Comparison of ENCODE assay signal across 25 mouse cellular contexts in genomic region chr8:86706756-86707155, GRCm38 (mm10). TPM values are rescaled to one million over a fixed set of nuclear protein-coding genes. Genes with fewer than 3 reads are reported as not detected.
DNase-seq lines count a peak whose midpoint lies in the region; ATAC-seq and TF ChIP-seq lines count a peak whose summit lies in the region.
"Had no signal": no experiment of that assay in that cellular context is flagged by ENCODE, and none has a peak within 500 bp of the region (broad histone marks: within the 10 kb centered on the region; RNA-seq: fewer than 3 reads in every experiment).

No protein-coding gene starts in this region.

- peaks cover 15 to 21% of the 10 kb centered on the region in 2 experiments for H3K4me1 ChIP-seq in MEL (ENCODE audit: control insufficient read depth in 1 of 2, insufficient read depth in 2 of 2, low read length in 2 of 2)
- peaks cover 27% of the 10 kb centered on the region for H3K4me1 ChIP-seq in liver, embryonic 16.5 days (ENCODE audit: control insufficient read depth, low read depth, low read length)
- H3K4me1 ChIP-seq: embryonic facial prominence, embryonic 15.5 days; hindbrain, embryonic 13.5 days; intestine, embryonic 15.5 days; limb, embryonic 13.5 days had no signal

- no peak for TF ChIP-seq EP300 in MEL (IDR thresholded peaks at IDR 0.05; ENCODE audit: low read depth in 1 of 2, low read length in 2 of 2)

- H3K4me2 ChIP-seq in liver, embryonic 16.5 days (ENCODE audit: low read depth, low read length): no peak overlapping the region
- H3K4me2 ChIP-seq: embryonic facial prominence, embryonic 15.5 days; heart, embryonic 11.5 days; hindbrain, embryonic 13.5 days; intestine, embryonic 15.5 days; limb, embryonic 13.5 days; lung, embryonic 14.5 days had no signal

- no peak overlapping the region for H3K9ac ChIP-seq in MEL (ENCODE audit: control insufficient read depth, low read depth, low read length, poor library complexity, severe bottlenecking)
- no peak overlapping the region for H3K9ac ChIP-seq in liver, embryonic 16.5 days (ENCODE audit: low read depth, low read length)
- H3K9ac ChIP-seq: embryonic facial prominence, embryonic 15.5 days; hindbrain, embryonic 13.5 days; intestine, embryonic 15.5 days; limb, embryonic 13.5 days; lung, embryonic 14.5 days had no signal

- no peak overlapping the region for H3K4me3 ChIP-seq in layer of hippocampus, adult 2 months
- H3K4me3 ChIP-seq in MEL (ENCODE audit: control insufficient read depth in 1 of 2, insufficient read depth in 1 of 2, low read depth in 2 of 2, low read length in 2 of 2): no peak overlapping the region
- no peak overlapping the region for H3K4me3 ChIP-seq in liver, embryonic 16.5 days (ENCODE audit: low read depth, low read length)
- H3K4me3 ChIP-seq: embryonic facial prominence, embryonic 15.5 days; gastrocnemius, adult 2 months; hindbrain, embryonic 13.5 days; intestine, embryonic 15.5 days; limb, embryonic 13.5 days had no signal

- DNase-seq in layer of hippocampus, adult 2 months (ENCODE audit: low spot score in 2 of 2): no peak
- no peak for DNase-seq in layer of hippocampus, postnatal 10 days (ENCODE audit: low spot score in 2 of 2)
- DNase-seq in MEL (ENCODE audit: low read depth, low spot score): no peak
- peak; percentile 48 to 60 for DNase-seq in thymus, postnatal 36 days
- DNase-seq in MN1 (ENCODE audit: low spot score): no peak
- DNase-seq in heart, postnatal 4 days: no peak
- DNase-seq: adrenal gland, adult 8-10 months; cerebellum, postnatal 25 days; gastrocnemius, adult 2 months; heart, postnatal 10 days; kidney, adult 9 months; kidney, postnatal 36 days; layer of hippocampus, adult 9-11 months; lung, embryonic 14.5 days; lung, postnatal 4 days; retina, postnatal 1 day; right cerebral cortex, postnatal 4 days had no signal

- peaks cover 1 to 19% of the 10 kb centered on the region in 2 experiments; a peak in 2 of 4 replicates for H3K36me3 ChIP-seq in MEL (ENCODE audit: control insufficient read depth in 1 of 2, insufficient read depth in 2 of 2, low read length in 2 of 2)
- H3K36me3 ChIP-seq in liver, embryonic 16.5 days (ENCODE audit: control insufficient read depth, insufficient read depth): no peaks in the 10 kb centered on the region

- TF ChIP-seq RAD21 in MEL (IDR thresholded peaks at IDR 0.05; ENCODE audit: low read depth, low read length): no peak

- H3K27ac ChIP-seq in layer of hippocampus, adult 2 months: peak overlapping the region; percentile 49; the same call in 1 of the 2 replicates
- peak overlapping the region; percentile 65 for H3K27ac ChIP-seq in MEL (ENCODE audit: control insufficient read depth, low read depth, low read length)
- H3K27ac ChIP-seq in liver, embryonic 16.5 days (ENCODE audit: low read length): peak overlapping the region; percentile 26; the same call in 1 of the 2 replicates
- H3K27ac ChIP-seq: embryonic facial prominence, embryonic 15.5 days; gastrocnemius, adult 2 months; hindbrain, embryonic 13.5 days; intestine, embryonic 15.5 days; limb, embryonic 13.5 days had no signal

- no peaks in the 10 kb centered on the region for H3K27me3 ChIP-seq in MEL (ENCODE audit: control insufficient read depth in 1 of 2, insufficient read depth in 2 of 2, low read length in 2 of 2)
- H3K27me3 ChIP-seq in liver, embryonic 16.5 days (ENCODE audit: control insufficient read depth, insufficient read depth, low read depth, low read length): no peaks in the 10 kb centered on the region
- H3K27me3 ChIP-seq: embryonic facial prominence, embryonic 15.5 days; hindbrain, embryonic 13.5 days; intestine, embryonic 15.5 days; limb, embryonic 13.5 days had no signal

- 43% methylated on average over 5 of the region's 5 CpGs for WGBS in liver, embryonic 16.5 days (ENCODE audit: insufficient replicate concordance)

- no peaks in the 10 kb centered on the region for H3K79me2 ChIP-seq in MEL (ENCODE audit: control insufficient read depth, insufficient read depth, low read length, poor library complexity)

- ATAC-seq in liver, embryonic 16.5 days (ENCODE audit: low read depth): no peak
- ATAC-seq: forebrain, embryonic 16.5 days; intestine, embryonic 15.5 days; midbrain, embryonic 16.5 days had no signal

- no peak for TF ChIP-seq POLR2A in MEL (IDR thresholded peaks at IDR 0.05; ENCODE audit: control insufficient read depth in 1 of 2, insufficient read depth in 1 of 2, low read depth in 1 of 2, low read length in 2 of 2, poor library complexity in 1 of 2)

- no peaks in the 10 kb centered on the region for H3K9me3 ChIP-seq in MEL (replicated peaks; ENCODE audit: insufficient read depth, low read length)
- H3K9me3 ChIP-seq in liver, embryonic 16.5 days (replicated peaks; ENCODE audit: control insufficient read depth, low read length): no peaks in the 10 kb centered on the region
- H3K9me3 ChIP-seq: embryonic facial prominence, embryonic 15.5 days; hindbrain, embryonic 13.5 days; intestine, embryonic 15.5 days; limb, embryonic 13.5 days had no signal

- TF ChIP-seq CTCF in layer of hippocampus, adult 2 months (conservative IDR thresholded peaks at IDR 0.05): no peak
- no peak for TF ChIP-seq CTCF in MEL (IDR thresholded peaks at IDR 0.05 in 2 of 3, conservative IDR thresholded peaks at IDR 0.05 in 1 of 3; ENCODE audit: control insufficient read depth in 1 of 3, insufficient read depth in 1 of 3, low read depth in 2 of 3, low read length in 3 of 3, poor library complexity in 1 of 3, severe bottlenecking in 1 of 3)

TF ChIP-seq in MEL, 35 proteins besides CTCF, POLR2A, EP300 and RAD21:
- no peak for TF ChIP-seq SIN3A (IDR thresholded peaks at IDR 0.05; ENCODE audit: low read length)
- TF ChIP-seq ZNF384 (IDR thresholded peaks at IDR 0.05; ENCODE audit: low read depth, low read length): no peak
- no peak for TF ChIP-seq POLR2AphosphoS5 (IDR thresholded peaks at IDR 0.05; ENCODE audit: borderline replicate concordance, low read depth, low read length)
- no peak for TF ChIP-seq CHD2 (IDR thresholded peaks at IDR 0.05; ENCODE audit: low read length)

RNA-seq across cellular contexts. Expression of gene Gm10638, which starts 38.7 kb away (rescaled TPM):
- total RNA-seq in layer of hippocampus, adult 2 months (2021): 1 to 10 TPM; 2.5 to 3.2 TPM
- total RNA-seq in layer of hippocampus, postnatal 10 days (2021): 1 to 10 TPM; 3.2 to 4.5 TPM
- total RNA-seq in MEL (2012; rRNA removed): 0.20 and 0.23 TPM in 2 replicates
- under 1 TPM in 1 of 2 experiments, not detected in 1; 0.52 TPM for polyA plus RNA-seq in MEL (2012; ENCODE audit: insufficient read depth in 1 of 2, insufficient read length in 2 of 2, low read depth in 1 of 2, low replicate concordance in 2 of 2, missing spikeins in 1 of 2)
- polyA plus RNA-seq in liver, embryonic 16.5 days (2015; fragmentation: Nextera tagmentation; extraction: Ambion mirVana): 0.71 and 0.80 TPM in 2 replicates
- 1 to 10 TPM; 3.0 to 3.6 TPM for total RNA-seq in heart, postnatal 4 days (2021)

RNA-seq across cellular contexts. Expression of gene Siah1a, which starts 39.0 kb away (rescaled TPM):
- total RNA-seq in layer of hippocampus, adult 2 months (2021): 10 to 100 TPM; 31.8 to 35.8 TPM
- total RNA-seq in layer of hippocampus, postnatal 10 days (2021): 10 to 100 TPM; 36.2 to 37.7 TPM
- total RNA-seq in MEL (2012; rRNA removed): 8.3 and 8.9 TPM in 2 replicates
- 10 to 100 TPM in 1 of 2 experiments, not detected in 1; 12.2 TPM for polyA plus RNA-seq in MEL (2012; ENCODE audit: insufficient read depth in 1 of 2, insufficient read length in 2 of 2, low read depth in 1 of 2, low replicate concordance in 2 of 2, missing spikeins in 1 of 2)
- 10.2 and 12.2 TPM in 2 replicates for polyA plus RNA-seq in liver, embryonic 16.5 days (2015; fragmentation: Nextera tagmentation; extraction: Ambion mirVana)
- 10 to 100 TPM; 30.2 to 31.2 TPM for total RNA-seq in heart, postnatal 4 days (2021)

Comparison
In these comparisons a context has a peak if more than half of its experiments do, and no peak if none do; other contexts are left out.
1. DNase-seq: peak in thymus, postnatal 36 days (2 of 2); none in layer of hippocampus, adult 2 months (0 of 2), layer of hippocampus, postnatal 10 days (0 of 2), MEL (single experiment), MN1 (single experiment) and heart, postnatal 4 days (single experiment).
2. Peak in every context shown above with its lines, with median percentiles within 50 percentile points of each other: H3K27ac ChIP-seq.